Mouse (Mus musculus) olfactory bulb, adult 2 months (tissue): ENCODE data around the gene Nkiras1.

ENCODE experiments used
- CTCF ChIP-seq: fragments of 200-500 bp; IDR thresholded peaks from 2 replicates; pipeline ENCODE4 v1.5.1; 2012; ENCODE audit warnings: low read depth, mild to moderate bottlenecking, low read length, moderate library complexity; ENCODE audit not compliant: insufficient read depth
- POLR2A ChIP-seq: fragments of 200-500 bp; IDR thresholded peaks from 2 replicates; pipeline ENCODE4 v1.6.1; 2012; ENCODE audit warnings: mild to moderate bottlenecking, low read depth, low read length, moderate library complexity; ENCODE audit not compliant: insufficient read depth

- TF ChIP-seq POLR2A (no peak), CTCF (no peak)
Observed at GRCm38 (mm10) chr14:18292578-18292977, 21.6 kb downstream of the Nkiras1 start.
